Mouse (Mus musculus): ENCODE results near the gene Micu2.

Gene Micu2

DNA sequence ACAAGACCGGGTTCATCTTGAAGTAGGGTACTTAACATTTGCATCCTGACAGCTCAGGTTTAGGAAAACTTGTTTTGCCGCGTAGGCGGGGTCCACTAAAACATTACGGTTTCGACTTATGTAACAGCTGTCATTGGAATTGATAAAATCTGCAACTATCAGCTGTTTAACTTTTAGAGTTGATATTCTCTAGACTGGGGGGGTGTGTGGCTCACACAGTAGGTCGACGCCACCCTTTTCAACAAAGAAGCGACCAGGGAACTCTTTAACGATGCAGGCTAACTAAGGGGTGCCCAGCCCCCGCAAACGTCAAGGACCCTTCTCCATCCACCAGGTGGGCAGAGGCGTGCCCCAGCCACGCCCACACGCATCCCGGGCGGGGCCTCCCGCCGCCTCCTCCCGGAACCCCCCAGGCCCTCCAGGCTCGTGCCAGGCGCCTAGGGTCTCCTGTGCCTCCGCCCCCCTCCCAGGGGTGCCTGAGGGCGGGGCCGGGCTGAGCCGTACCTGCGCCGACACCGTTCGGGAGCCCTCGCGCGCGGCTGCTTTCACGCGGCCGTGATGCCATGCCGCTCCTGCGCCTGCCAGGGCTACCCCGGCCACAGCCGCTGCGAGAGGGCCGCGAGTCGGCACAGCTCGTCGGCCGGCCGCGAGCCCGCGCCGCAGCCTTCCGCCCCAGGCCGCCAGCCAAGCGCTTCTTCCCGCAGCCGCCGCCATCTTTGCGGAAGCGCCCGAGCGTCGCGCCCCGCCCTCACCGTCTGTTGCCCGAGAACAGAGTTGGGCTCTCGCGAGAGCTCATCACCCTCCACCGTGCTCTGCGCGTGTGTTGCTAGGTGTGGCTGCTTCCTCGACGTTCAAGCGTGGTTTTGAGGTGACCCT, at the start of gene Micu2:
Gene Micu2 (minus strand): TSS at position 737 of the 876 bp plus-strand sequence.
- peak; percentile 95 for DNase-seq

DNA sequence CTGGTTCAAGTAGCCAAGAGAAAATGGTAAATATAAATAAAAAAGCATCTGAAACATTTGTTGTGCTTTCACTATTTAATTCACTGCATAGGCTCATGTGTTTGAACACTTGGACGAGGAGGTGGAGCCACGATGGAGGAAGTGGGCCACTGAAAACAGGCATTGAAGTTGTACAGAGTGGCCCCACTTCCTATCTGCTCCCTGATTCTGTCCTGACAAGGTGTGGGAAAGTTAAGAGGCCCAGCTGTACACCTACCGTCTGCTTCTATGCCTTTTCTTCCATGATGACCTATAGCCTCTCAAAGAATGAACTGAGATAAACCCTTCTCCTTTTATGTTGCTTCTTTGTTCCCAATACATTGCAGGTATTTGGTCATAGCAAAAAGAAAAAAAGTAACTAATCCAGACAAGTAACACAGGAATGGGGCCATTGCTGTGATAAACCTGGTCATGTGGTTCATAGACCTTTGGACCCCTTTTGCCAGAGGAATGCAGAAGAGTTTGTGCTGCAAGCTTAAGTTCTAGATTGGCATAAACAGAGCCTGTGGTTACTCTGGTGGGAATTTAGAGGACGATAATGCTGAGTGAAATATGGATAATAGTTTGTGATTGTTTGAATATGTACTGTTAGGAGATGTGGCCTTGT, 47.7 kb upstream of the Micu2 start:
- no peak for DNase-seq

DNA sequence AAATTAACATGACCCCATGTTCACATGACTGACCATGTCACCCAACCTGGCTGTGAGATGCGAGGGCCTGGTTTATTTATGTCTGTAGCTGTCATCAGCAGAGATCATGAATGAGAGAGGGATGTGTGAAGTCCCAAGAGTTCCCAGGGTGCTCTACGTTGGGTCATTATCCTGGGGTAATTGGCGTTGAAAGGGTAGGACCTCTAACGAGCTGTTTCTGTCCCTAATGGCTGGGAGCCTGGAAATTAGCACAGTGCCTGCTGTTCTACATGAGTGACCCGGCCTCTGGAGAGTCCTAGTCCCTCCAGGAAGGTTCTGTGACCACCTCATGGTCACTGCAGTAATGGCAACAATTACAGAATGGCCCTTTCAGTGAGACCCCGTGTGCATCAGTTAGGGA, 37.1 kb upstream of the Micu2 start:
- DNase-seq, result peak; percentile 99

DNA sequence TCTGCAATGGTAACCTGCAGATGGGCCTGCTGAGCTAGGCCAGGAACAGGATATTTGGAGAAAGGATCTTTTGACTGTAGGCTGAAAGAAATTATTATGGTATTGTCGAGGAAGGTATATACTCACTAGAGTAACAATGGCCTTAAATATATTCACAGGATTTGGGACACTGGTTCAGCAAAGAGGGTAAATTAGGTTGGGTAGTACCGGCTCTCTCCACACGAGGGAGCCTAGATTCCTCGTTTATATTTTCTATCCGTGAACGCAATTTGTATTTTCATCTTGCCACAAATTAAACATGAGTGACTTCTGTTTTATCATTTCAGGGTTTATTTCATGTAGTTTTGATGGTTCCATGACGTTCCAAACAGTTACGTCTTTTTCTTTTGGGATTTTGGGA, 35.5 kb upstream of the Micu2 start:
- peak; percentile 75 for DNase-seq

DNA sequence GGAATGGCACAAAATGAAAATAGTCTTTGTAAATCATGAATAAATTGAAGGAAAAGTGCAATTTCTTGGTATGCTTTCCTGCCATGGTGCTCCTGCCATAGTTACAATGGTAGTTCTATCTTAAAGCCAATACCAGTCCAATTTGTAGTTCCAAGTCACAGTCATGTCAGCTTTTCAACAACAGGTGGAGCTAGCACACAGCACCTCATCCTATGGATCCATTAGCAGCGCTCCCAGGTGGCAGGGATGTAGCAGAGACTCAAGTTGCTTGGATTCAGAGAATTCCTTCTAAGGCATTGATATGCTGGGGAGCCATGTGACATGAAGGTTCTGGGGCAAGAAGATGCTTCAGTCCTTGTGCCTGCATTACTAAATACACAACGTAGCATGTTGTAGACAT, 19.8 kb upstream of the Micu2 start:
- DNase-seq, result peak; percentile 70

DNA sequence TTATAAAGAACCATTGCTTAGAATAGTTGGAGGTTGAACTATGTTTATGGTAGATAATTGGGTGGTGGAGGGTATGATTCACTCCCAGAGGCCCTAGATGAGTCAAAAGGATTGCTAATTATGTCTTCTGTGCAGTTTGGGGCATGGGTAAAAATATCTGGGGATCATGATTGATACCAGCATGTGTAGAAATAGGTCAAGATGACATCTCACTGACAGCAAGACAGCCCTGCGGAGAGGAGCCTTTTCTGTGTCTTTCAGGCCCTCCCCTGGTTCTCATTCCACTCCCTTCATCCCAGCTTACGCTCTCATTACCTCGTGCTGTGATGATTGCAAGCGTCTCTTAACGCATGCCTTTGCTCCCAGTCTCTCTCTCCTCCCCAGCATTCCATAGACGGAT, 4.8 kb upstream of the Micu2 start:
- no peak for DNase-seq

DNA sequence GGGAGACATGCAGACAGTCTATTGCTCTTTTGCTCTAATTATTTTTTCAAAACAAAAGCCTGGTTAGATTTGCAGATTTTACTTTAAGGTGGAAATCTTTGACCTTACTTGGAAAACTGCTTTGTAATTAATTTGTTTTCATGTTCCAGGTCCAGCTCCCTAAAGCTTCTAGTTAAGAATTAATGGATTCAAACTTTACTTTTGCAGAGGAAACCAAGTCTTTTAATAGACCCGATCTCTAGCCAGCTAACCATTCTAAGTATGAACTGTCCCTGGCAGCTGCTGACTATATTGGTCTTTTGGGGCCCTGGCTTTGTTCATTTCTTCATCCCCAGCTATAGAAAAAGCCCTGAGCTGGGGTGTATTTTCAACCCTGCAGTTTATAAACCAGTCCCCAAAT, 3.1 kb upstream of the Micu2 start:
- DNase-seq, result no peak

DNA sequence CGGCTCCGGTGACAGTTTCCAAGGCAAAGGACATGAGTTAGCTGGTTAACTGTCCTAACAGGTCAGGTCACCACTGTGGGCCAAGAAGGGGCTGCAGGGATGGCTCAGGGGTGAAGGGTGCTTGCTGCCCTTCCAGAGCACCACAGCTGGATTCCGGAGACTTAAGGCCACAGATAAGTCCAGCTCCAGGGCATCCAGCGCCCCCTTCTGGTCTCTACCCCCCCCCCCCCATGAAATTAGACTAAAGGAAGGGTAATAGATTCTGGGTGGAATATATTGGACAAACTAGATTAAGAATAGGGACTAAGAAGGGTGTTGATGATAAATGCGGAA, 306 bp upstream of the Micu2 start:
- DNase-seq, result no peak

DNA sequence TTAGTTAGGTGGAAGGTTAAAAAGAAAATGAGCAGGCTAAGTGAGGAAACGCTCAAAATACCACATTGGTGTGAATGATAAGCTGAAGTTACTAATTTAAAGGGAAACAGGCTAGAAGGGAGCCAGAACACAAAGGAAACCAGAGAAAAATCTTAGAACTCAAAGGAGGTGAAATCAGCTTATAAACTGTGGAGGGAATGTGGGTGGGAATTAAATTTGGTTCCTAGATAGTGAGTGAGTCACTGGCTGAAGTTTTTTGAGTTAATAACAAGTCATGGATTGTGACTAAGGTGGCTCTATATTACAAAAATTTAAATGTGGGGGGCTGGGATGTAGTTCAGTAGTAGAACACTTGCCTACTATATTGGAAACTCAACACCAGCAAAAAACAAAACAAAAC, 1.6 kb downstream of the Micu2 start:
- DNase-seq, result no peak

DNA sequence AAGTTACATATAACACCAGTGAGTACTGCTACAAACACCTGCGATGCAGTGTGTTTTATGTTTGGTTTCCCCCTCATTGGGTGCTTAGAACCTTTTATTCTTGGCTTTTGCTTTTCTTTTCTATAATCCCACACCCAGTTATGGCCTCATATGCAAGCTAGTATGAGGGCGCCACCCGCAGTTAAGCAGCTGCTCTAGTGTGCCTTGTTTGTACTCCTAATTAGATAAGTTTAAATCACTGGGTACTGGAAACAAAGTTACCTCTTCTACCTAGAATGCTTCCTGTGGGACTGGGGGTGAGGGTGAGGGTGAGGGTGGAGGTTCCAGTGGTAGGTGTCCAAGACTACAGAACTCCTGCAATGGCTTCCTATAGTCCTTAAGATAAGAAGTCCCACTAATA, 2.9 kb downstream of the Micu2 start:
- DNase-seq, result no peak

DNA sequence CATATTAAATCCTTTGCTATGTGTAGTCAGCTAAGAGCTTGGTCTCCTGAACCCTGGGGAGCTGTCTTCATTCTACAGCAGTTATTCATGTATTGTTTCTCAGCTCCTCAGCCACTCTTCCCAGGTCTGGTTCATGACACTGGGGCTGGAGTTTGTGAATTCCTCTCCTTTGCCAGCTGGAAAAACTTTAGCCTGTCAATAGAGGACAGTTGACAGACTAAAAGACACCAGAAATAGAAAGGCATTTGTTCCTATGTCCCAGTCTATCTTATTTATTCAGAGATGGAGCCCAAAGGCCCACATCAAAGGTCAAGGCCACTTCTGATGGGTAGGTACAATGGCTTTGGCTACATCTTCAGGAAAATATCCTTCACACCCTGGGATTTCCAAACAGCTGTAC, 7.3 kb downstream of the Micu2 start:
- DNase-seq, result no peak

DNA sequence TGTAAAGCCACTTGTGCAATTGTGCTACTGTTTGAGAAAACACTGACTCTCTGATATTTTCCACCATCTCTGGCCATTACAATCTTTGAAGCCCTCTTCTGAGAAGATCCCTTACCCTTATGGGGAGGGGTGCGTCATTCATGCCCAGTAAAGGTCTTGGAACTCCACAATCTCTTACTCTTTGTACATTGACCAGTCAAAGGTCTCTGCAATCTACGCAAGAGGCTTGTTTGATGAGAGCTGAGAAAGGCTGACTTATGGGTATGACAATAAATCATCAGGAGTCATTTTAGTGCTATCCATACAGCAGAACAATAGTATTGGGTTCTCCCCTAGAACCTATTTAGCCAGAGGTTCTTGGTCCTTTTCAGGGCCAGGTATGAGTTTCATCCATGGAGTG, 9.9 kb downstream of the Micu2 start:
- DNase-seq, result no peak

DNA sequence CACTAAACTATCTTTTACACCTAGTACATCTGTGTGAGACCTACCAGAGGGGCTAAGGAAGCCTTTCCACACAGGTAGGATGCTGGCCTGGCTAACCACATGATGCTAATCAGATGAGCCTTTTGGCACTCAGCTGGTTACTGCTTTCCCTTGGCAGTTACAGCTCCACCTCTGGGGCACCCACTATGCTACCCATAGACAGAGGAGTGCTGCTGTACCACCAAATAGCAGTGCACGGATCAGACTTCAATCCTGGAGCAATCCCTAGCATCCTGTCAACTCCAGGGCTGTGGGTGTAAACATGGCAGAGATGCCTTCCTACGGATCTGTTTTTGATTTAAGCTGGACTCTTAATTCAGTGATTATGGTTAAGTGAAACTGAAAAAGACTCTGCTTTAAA, 13.3 kb downstream of the Micu2 start:
- no peak for DNase-seq

DNA sequence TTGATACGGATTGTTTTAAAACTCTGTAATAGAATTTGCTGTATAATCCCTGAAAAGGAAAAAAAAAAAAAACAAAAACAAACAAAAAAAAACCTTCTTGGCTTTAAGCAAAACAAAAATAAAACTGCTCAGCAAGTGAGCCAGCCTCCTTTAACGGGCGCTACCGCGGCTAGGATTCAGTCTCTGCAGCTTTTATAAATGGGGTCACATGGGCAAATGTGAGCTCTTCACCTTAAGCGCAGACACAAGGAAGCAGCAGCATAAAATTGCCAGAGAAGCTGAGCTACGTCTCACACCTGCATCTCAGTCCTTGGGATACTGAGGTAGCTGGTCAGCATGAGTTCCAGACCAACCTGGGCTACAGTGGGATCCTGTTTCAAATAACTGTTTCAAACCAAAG, 16.6 kb downstream of the Micu2 start:
- peak; percentile 24 for DNase-seq

DNA sequence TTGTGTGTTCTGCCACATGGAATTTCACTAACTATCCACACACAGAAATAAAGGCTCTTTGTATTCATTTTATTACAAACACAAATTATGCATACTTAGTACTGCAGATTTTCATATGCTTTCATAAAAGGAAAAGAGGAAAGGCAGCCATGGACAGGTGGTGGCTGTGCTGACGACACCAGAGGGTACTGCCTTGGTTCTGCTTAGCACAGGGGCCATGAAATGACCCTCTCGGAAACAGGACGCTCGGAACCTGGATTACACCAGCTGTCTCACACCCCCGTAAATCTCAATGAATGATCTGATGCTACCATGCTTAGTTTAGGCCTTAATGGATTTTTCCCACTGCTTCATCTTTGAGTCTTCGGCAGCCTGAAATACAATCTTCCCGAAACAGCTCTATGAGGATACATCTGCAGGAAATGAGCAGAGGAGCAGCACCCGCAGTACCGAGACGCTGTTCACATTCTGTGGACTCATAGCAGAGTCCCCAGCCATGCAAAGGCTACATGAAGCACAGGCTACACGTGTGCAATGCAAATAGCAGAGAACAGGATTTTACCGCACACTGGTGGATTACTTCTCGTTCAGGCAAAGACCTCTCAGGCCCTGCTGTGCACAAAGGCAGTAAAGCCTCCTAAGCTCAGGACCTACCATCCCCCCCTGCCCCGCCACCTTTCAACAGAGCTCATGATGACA, 17.2 kb downstream of the Micu2 start:
- DNase-seq, result peak; percentile 57

DNA sequence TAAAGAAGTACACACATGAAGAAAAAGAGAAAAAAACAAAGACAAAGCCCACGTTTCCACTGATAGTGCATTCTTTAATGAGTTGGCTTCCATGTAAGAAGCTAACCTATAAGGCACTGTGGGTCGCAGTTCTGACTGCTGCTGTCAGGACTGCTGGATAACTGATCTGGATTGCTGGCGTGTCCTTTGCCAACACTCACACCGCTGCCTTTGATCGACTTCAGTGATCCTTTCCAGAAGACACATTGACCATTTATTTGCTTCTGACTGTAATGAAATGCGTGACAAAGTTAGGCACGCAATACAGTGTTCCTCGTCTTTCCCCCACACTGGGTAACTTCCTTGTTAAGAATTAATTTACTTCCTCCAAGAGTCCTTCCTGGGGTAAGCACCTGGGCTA, 18.3 kb downstream of the Micu2 start:
- no peak for DNase-seq

DNA sequence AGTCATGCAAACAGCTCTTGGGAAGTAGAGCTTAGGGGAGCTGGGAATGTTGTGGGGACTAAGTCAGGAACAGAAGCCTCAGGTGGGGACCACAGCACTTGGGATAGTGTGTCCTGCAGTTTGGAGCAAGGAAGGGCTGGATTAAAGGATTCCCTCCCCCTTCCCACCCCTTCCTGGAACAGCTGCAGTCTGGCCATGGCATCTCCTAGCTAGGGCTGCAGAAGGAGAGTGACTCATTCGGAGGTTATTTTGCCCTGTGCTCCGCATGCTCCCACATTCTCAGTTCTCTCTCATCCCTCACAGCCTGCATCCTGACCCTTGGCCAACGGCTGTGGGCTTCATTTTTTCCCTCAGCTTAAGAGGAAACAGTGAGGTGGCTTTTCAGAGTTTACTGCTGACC, 18.9 kb downstream of the Micu2 start:
- DNase-seq, result no peak

DNA sequence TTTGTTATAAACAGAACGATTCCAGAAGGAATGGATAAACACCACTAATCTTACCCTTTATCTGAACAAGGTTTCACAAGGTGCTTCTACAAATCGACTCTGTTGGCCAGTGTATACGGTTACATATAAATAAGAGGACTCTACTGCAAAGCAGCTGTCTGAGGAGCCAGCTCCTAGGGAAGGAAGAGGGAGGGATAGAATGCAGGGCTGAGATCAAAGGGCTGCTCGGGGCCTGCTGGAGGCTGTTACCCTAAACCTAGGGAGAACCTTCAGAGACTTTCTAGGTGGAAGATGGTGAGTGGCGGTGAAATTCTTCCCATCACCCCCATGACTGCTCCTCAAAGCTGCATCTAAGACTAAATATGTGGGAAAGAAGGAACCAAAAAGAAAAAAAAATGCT, 20.9 kb downstream of the Micu2 start:
- DNase-seq, result no peak

DNA sequence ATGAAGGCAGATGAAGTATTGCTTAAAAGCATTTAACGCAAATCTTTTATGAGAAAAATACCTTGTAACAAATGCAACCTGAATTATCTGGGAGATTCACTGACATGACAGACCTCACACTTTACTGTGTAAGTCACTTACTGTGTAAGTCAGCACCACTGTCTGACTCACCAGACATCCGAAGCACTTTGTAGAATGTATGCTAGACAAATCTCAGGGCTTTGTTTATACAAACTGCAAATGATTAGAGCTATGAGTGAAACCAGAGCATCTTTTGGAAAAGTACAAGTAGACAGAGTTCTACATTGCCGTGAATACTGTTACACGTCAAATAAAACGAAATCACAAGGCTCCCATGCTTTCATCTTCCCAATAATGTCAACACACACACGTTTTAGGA, 23.4 kb downstream of the Micu2 start:
- no peak for DNase-seq

DNA sequence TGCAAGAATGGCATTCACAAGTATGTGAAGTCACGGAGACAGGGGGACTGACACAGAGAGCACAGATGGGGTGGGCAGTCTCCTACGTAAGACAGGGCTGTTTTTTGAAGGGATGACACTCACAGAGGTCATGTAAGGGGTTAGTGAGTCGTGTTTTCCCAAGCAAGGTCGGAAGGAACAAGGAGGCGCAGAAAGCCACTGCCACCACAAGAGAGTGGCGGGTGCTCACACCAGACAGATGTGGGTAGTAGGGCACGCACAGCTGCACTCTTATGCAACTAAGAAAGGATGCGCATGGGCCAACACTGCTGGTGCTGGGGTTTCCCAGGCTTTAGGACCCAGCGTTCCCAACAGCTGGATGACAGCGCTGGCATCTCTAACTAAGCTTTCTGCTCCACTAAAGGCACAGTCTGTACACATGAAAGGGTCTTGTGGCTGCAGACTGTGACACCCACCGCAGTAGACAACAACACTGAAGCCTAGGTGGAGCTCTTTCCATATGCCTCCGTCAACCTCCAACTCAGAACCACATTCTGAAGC, 27.0 kb downstream of the Micu2 start:
- no peak for DNase-seq

DNA sequence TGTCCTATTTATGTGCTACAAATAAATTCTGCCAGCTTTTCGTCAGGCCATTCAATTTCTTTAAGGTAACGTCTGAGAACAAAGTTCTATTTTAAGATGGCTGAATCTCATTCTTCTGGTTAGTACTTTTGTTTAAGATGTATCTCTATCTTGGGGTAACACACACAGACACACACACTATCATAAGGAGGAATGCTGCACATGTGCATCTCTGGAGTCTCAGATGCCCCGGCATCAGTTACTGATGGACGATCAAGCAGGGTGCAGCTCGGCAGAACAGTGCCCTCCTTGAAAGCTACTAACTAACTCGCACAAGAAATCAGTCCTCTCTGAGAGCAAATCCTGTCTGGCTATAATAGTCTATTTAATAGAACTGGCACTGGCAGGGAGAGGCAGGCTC, 30.2 kb downstream of the Micu2 start:
- DNase-seq, result no peak

DNA sequence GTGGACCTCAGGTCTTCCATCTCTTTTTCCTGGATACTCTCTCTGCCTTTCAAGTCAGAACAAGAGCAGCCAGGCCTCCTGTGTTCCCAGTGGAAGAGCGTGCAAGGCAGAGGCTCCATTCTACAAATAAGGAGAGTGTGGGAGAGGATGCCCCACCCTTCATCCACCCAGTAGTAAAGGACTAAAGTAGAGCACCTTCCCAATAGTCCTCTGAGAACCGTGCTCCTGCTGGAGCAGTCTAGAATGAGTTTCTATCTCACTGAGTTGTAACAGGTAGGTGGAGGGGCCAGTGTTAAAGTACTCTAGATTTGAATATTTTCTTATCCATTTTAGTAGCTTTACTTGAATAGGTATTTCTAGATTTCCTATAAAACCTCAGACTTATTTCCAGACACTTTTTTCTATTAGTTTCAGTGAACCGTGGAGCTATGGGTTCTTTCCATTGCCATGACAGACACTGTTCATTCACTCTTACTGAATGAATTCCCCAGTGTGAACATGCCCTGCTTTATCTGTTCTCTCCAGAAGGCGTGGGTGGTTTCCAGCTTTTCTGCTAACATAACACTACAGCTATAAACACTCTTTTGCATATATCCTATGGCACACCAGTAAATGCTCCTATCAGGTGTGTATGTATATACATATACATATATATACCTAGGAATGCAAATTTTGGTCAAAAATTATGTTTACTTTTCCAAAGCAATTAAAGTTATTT, 31.8 kb downstream of the Micu2 start:
- DNase-seq, result no peak

DNA sequence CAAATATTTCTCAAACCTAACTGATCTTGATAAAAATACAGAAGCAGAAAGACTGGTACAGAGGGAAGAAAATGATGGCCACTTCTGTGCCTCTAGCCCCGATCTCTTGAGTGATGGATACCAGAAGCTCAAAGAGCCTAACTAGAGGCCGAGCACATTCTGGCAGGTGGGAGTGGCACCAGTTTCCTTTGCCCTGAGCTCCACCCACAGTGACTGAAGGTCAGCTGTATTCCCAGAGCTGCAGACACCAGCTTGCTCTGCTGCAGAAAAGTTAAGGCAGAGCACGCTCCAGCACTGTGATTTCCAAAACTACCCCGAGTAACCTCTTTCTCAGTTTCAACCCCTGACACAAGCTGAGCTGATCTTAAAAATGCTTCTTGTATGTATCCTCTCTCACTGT, 37.2 kb downstream of the Micu2 start:
- no peak for DNase-seq

Data from retina, postnatal 1 day (tissue).